Mouse (Mus musculus) intestine, embryonic 15.5 days (tissue): ENCODE measurements around the gene Traf7. TPM values are rescaled to one million over a fixed set of nuclear protein-coding genes. Genes with fewer than 3 reads are reported as not detected.

Experiments used
- ATAC-seq: fragments of 200-750 bp; cut with Nextera tagmentation; 2 replicates; pipeline ENCODE4 v1.8.0; 2017; ENCODE audit warnings: moderate TSS enrichment, moderate library complexity
- H3K27ac ChIP-seq: fragments of 300-500 bp; sonication (generic); 2 replicates; pipeline ENCODE4 v1.5.1; 2015; ENCODE audit warnings: mild to moderate bottlenecking, inconsistent platforms
- H3K27me3 ChIP-seq: fragments of 300-500 bp; sonication (generic); replicated peaks from 2 replicates; pipeline ENCODE4 v1.6.1; 2015; ENCODE audit warnings: inconsistent platforms
- H3K36me3 ChIP-seq: fragments of 300-500 bp; sonication (generic); 2 replicates; pipeline ENCODE4 v1.6.1; 2015; ENCODE audit warnings: inconsistent platforms
- H3K4me1 ChIP-seq: fragments of 300-500 bp; sonication (generic); replicated peaks from 2 replicates; pipeline ENCODE4 v1.6.1; 2015; ENCODE audit warnings: inconsistent platforms
- H3K4me2 ChIP-seq: fragments of 300-500 bp; sonication (generic); replicated peaks from 2 replicates; pipeline ENCODE4 v1.6.1; 2015; ENCODE audit warnings: mild to moderate bottlenecking, inconsistent platforms
- H3K4me3 ChIP-seq: fragments of 300-500 bp; sonication (generic); replicated peaks from 2 replicates; pipeline ENCODE4 v1.5.1; 2015; ENCODE audit warnings: inconsistent platforms
- H3K9ac ChIP-seq: fragments of 300-500 bp; sonication (generic); 2 replicates; pipeline ENCODE4 v1.6.1; 2015; ENCODE audit warnings: inconsistent platforms
- H3K9me3 ChIP-seq: fragments of 300-500 bp; sonication (generic); 2 replicates; pipeline ENCODE4 v1.6.1; 2016; ENCODE audit warnings: inconsistent platforms
- WGBS: fragments of 180-500 bp; shearing (Covaris S2); methylation state at CpG from one replicate; pipeline ENCODE4 v1.1.7; 2015; 5-methylcytosine and 5-hydroxymethylcytosine counted together
- polyA plus RNA-seq: library from polyadenylated mRNA; unstranded; fragments of >200 nt; fragmentation: Nextera tagmentation; extraction: Ambion mirVana; gene quantifications from 2 replicates; pipeline ENCODE4 v1.2.1, GENCODE M21; 2015

Traf7 gene
- polyA plus RNA-seq, result 81.6 and 89.3 TPM in 2 replicates

GRCm38 (mm10) chr17:24527723-24528559 is at the start of gene Traf7:
Gene Traf7, minus strand, starts transcription at chr17:24527938.
- peak; percentile 97 for ATAC-seq
- Histone ChIP-seq H3K36me3 (no peaks in the 10 kb centered on the region), H3K27ac (peak within 1 kb of the TSS; percentile 85), H3K27me3 (no peaks in the 10 kb centered on the region), H3K4me3 (peak within 1 kb of the TSS; percentile 98), H3K9ac (peak within 1 kb of the TSS; percentile 96), H3K9me3 (no peaks in the 10 kb centered on the region), H3K4me2 (peak within 1 kb of the TSS; percentile 67), H3K4me1 (peaks cover 54% of the 10 kb centered on the region)
- under 1% methylated on average over 40 of the region's 40 CpGs for WGBS

GRCm38 (mm10) chr17:24573811-24574210 is 46.1 kb upstream of the Traf7 start:
- Histone ChIP-seq H3K4me3 (no peak overlapping the region), H3K4me2 (no peak overlapping the region), H3K9me3 (no peaks in the 10 kb centered on the region), H3K27me3 (no peaks in the 10 kb centered on the region), H3K4me1 (no peaks in the 10 kb centered on the region), H3K36me3 (peaks cover 38% of the 10 kb centered on the region), H3K9ac (no peak overlapping the region), H3K27ac (no peak overlapping the region)
- no peak for ATAC-seq
- WGBS, result 91% methylated on average over 9 of the region's 9 CpGs

GRCm38 (mm10) chr17:24572651-24573245 is 45.0 kb upstream of the Traf7 start:
- Histone ChIP-seq H3K9me3 (no peaks in the 10 kb centered on the region), H3K4me2 (no peak overlapping the region), H3K27me3 (no peaks in the 10 kb centered on the region), H3K9ac (no peak overlapping the region), H3K36me3 (peaks cover 33% of the 10 kb centered on the region), H3K4me3 (no peak overlapping the region), H3K4me1 (no peaks in the 10 kb centered on the region), H3K27ac (no peak overlapping the region)
- ATAC-seq, result no peak
- WGBS, result 93% methylated on average over 12 of the region's 12 CpGs

GRCm38 (mm10) chr17:24569837-24570236 is 42.1 kb upstream of the Traf7 start:
- peaks cover 14% of the 10 kb centered on the region for H3K4me1 ChIP-seq
- WGBS, result 90% methylated on average over 4 of the region's 4 CpGs

GRCm38 (mm10) chr17:24567034-24567779 is 39.5 kb upstream of the Traf7 start:
- H3K36me3 ChIP-seq, result peaks cover 23% of the 10 kb centered on the region; the same call in 1 of the 2 replicates
- no peak overlapping the region for H3K4me2 ChIP-seq
- peak overlapping the region; percentile 51 for H3K27ac ChIP-seq
- H3K27me3 ChIP-seq, result no peaks in the 10 kb centered on the region
- H3K9ac ChIP-seq, result 0 out of 2 replicates have a peak overlapping the region, but pooled peaks have one; percentile 10
- no peaks in the 10 kb centered on the region for H3K9me3 ChIP-seq
- no peak overlapping the region for H3K4me3 ChIP-seq
- ATAC-seq, result peak; percentile 85
- H3K4me1 ChIP-seq, result peaks cover 14% of the 10 kb centered on the region
- WGBS, result 60% methylated on average over 8 of the region's 8 CpGs

More at GRCm38 (mm10) chr17:24569837-24570236, 42.1 kb upstream of the Traf7 start:
- H3K4me2 ChIP-seq, result no peak overlapping the region
- H3K9me3 ChIP-seq, result no peaks in the 10 kb centered on the region
- no peak for ATAC-seq
- peaks cover 34% of the 10 kb centered on the region for H3K36me3 ChIP-seq
- H3K9ac ChIP-seq, result no peak overlapping the region
- H3K27me3 ChIP-seq, result no peaks in the 10 kb centered on the region
- no peak overlapping the region for H3K4me3 ChIP-seq
- H3K27ac ChIP-seq, result no peak overlapping the region

- H3K9me3 ChIP-seq, result no peaks in the 10 kb centered on the region
- ATAC-seq, result 0 out of 2 replicates have a peak, but pooled peaks have one; percentile 31
- H3K27ac ChIP-seq, result no peak overlapping the region
- no peaks in the 10 kb centered on the region for H3K27me3 ChIP-seq
- WGBS, result 79% methylated on average over 3 of the region's 3 CpGs
- H3K4me2 ChIP-seq, result no peak overlapping the region
- H3K9ac ChIP-seq, result no peak overlapping the region
- no peak overlapping the region for H3K4me3 ChIP-seq
- peaks cover 14% of the 10 kb centered on the region for H3K4me1 ChIP-seq
- H3K36me3 ChIP-seq, result peaks cover 22% of the 10 kb centered on the region; the same call in 1 of the 2 replicates
Measured at GRCm38 (mm10) chr17:24565792-24566191, 38.1 kb upstream of the Traf7 start.

- Histone ChIP-seq H3K27me3 (no peaks in the 10 kb centered on the region), H3K36me3 (peaks cover 19% of the 10 kb centered on the region; the same call in 1 of the 2 replicates), H3K9me3 (no peaks in the 10 kb centered on the region), H3K9ac (no peak overlapping the region), H3K4me3 (no peak overlapping the region), H3K27ac (no peak overlapping the region), H3K4me2 (no peak overlapping the region), H3K4me1 (peaks cover 14% of the 10 kb centered on the region)
- no peak for ATAC-seq
- WGBS, result 85% methylated on average over 3 of the region's 3 CpGs
Measured at GRCm38 (mm10) chr17:24565092-24565491, 37.4 kb upstream of the Traf7 start.

- Histone ChIP-seq H3K27me3 (no peaks in the 10 kb centered on the region), H3K36me3 (peaks cover 13% of the 10 kb centered on the region; the same call in 1 of the 2 replicates), H3K9me3 (no peaks in the 10 kb centered on the region), H3K4me1 (peaks cover 16% of the 10 kb centered on the region), H3K9ac (no peak overlapping the region), H3K4me2 (no peak overlapping the region), H3K27ac (no peak overlapping the region), H3K4me3 (no peak overlapping the region)
- ATAC-seq, result no peak
- 92% methylated on average over 4 of the region's 4 CpGs for WGBS
Measured at GRCm38 (mm10) chr17:24564422-24564821, 36.7 kb upstream of the Traf7 start.

- Histone ChIP-seq H3K9ac (no peak overlapping the region), H3K4me2 (no peak overlapping the region), H3K9me3 (no peaks in the 10 kb centered on the region), H3K4me1 (peaks cover 24% of the 10 kb centered on the region), H3K36me3 (peaks cover 6% of the 10 kb centered on the region; the same call in 1 of the 2 replicates), H3K27me3 (no peaks in the 10 kb centered on the region), H3K4me3 (no peak overlapping the region), H3K27ac (no peak overlapping the region)
- WGBS, result 78% methylated on average over 5 of the region's 5 CpGs
- no peak for ATAC-seq
Measured at GRCm38 (mm10) chr17:24563638-24564037, 35.9 kb upstream of the Traf7 start.

- H3K27me3 ChIP-seq, result no peaks in the 10 kb centered on the region
- H3K4me1 ChIP-seq, result peaks cover 28% of the 10 kb centered on the region
- H3K9me3 ChIP-seq, result no peaks in the 10 kb centered on the region
- H3K4me3 ChIP-seq, result no peak overlapping the region
- no peak overlapping the region for H3K4me2 ChIP-seq
- H3K9ac ChIP-seq, result no peak overlapping the region
- no peak for ATAC-seq
- peaks cover 3% of the 10 kb centered on the region; the same call in 1 of the 2 replicates for H3K36me3 ChIP-seq
- WGBS, result 88% methylated on average over 2 of the region's 2 CpGs
- no peak overlapping the region for H3K27ac ChIP-seq
Measured at GRCm38 (mm10) chr17:24561592-24561991, 33.9 kb upstream of the Traf7 start.

- Histone ChIP-seq H3K4me3 (no peak overlapping the region), H3K4me2 (no peak overlapping the region), H3K4me1 (peaks cover 27% of the 10 kb centered on the region), H3K27ac (no peak overlapping the region), H3K9ac (no peak overlapping the region), H3K27me3 (no peaks in the 10 kb centered on the region), H3K9me3 (no peaks in the 10 kb centered on the region), H3K36me3 (no peaks in the 10 kb centered on the region)
- 83% methylated on average over 5 of the region's 5 CpGs for WGBS
- no peak for ATAC-seq
Measured at GRCm38 (mm10) chr17:24560301-24561028, 32.7 kb upstream of the Traf7 start.
